Mouse (Mus musculus) gastrocnemius, postnatal 4 days (tissue): ENCODE results near the gene Gm37240. TPM values are rescaled to one million over a fixed set of nuclear protein-coding genes. Genes with fewer than 3 reads are reported as not detected.
A peak's percentile ranks its signal among the peaks of the same experiment; 100 is the strongest.

ENCODE experiments used
- DNase-seq, 2 experiments: peaks; one replicate each; pipeline ENCODE4 v3.0.0; 2021 to 2022; ENCODE audit warnings: low spot score in 2 of 2, mixed read lengths in 2 of 2
- total RNA-seq, 2 experiments: library from RNA; stranded (reverse); gene quantifications; 2 replicates each; pipeline ENCODE4 v1.2.3; 2021

Gm37240 gene
- total RNA-seq, 2 experiments from 2014 or later, result 26.2 to 28.4 TPM

DNA sequence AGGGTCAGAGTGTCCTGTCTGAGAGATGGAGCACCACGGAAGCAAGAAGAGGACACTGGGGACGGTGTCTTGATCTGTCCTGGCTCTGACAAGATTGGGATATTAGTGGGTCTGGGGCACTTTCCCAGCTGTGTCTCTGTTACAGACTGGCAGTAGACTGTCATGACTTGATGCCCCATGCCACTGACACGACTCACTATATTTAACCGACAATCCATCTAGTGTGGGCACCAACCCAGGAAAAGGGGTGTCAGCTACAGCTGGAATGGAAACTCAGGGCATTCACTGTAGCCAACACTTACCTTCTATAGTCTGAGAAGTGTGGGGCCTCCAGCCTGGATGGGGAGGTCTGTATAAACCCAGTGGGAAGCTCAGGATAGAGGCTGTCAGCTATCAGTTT, 681.4 kb downstream of the Gm37240 start:
- no peak for DNase-seq

DNA sequence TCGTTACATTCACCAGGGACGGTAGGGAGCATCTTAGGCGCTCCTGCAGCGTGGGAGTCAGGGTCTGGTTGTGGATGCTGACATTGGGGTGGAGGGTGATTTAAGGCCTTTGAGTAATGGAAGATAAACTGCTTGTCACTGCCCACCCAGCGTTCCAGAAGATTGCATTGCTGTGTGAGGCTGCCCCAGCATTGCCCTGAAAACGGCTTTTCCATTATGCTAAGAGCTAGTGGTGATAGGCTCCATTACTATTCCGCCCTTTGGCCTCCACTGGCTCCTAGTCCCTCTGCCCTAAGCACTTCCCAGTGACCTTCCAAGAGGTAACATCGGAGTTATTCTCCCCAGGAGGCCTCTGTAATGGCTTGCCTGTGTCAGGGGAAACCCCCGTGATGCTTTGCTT, 683.7 kb downstream of the Gm37240 start:
- no peak for DNase-seq

- no peak for DNase-seq
Measured at GRCm38 (mm10) chr3:85202726-85203125, 684.6 kb downstream of the Gm37240 start.

DNA sequence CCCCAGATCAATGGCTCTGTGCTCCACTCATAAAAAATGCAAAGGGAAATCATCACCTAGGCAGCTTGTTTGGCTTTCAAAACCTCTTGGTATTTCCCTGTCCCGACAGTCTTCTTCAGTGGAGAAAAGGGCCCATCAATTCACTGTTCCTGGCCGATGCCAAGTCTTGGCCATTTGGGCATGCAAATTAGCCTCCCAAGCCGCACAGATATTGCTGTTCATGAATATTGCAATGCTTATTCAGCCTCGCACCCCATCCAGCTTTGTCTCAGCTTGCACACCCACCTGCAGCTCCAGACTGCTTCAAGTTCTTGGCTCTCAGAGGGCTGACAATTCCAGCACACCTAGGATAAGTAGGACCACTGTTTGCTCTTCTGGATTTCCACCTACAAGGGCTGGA, 685.5 kb downstream of the Gm37240 start:
- no peak for DNase-seq

DNA sequence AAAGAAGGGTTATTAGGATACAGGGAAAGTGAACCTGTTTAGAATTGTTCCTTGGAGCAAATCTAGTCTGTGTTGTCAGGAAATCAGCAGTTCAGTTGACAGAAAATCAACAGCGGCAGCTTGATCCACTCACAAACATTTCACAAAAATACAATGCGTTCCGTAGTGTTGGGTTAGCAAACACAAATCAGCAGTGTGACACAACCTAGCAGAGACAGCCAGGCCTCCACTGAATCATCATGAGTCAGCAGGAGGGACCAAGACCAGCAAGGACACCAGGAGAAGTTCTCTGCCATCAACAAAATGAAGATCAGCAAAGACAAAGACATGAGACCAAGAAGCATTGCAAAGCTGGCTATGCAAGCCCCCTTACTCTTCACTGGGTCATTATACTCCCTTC, 688.8 kb downstream of the Gm37240 start:
- no peak for DNase-seq

GRCm38 (mm10) chr3:85197148-85197547, 690.2 kb downstream of the Gm37240 start:
- DNase-seq, result no peak

- DNase-seq, result no peak
Measured at GRCm38 (mm10) chr3:85196591-85196990, 690.7 kb downstream of the Gm37240 start.

- no peak for DNase-seq
Measured at GRCm38 (mm10) chr3:85195068-85195481, 692.2 kb downstream of the Gm37240 start.

DNA sequence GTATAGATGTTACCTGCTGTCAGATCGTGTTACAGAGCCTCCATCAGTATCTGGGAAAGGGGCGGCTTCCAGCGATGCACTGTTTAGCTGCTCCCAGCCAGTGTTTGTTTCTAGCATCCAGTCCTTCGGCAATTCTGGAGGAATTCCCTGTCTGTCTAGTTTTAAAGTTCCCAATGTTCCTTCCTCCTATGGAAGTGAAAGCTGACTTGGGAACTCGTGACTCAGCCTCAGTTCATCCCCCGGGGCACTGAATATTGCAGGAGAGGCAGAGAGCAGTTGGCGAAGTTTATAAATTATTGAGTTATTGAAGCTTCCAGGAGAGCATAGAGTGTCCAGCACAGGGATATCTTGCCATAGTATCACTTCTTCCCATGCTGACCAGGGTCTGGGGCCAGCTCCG, 697.5 kb downstream of the Gm37240 start:
- no peak for DNase-seq

DNA sequence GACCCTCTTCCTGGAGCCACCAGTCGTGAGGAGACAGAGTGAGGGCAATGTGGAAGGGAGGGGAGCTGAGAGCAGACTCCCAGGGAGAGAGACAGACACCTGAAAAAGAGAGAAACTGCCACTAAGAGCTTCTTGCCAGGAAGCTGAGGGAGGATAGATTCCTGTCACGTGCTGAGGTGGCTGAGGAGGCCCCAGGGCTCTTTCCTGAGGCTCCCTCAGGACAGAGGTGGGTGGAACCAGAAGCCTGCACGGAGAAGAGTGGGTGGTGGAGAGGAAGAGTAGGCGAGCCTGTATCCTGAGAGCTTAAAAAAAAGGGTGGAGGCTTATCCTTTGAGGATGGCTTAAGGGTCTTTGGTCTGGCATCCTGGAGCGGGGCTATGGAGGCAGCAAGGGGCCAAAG, 699.0 kb downstream of the Gm37240 start:
- no peak for DNase-seq

GRCm38 (mm10) chr3:85186661-85187076, 700.6 kb downstream of the Gm37240 start:
- peak; percentile 42 to 48 for DNase-seq

- DNase-seq, result peak in 1 of 2 experiments; percentile 45
Measured at GRCm38 (mm10) chr3:85185827-85186226, 701.5 kb downstream of the Gm37240 start.

- no peak for DNase-seq
Measured at GRCm38 (mm10) chr3:85184916-85185315, 702.4 kb downstream of the Gm37240 start.

GRCm38 (mm10) chr3:85184151-85184550, 703.2 kb downstream of the Gm37240 start:
- DNase-seq, result no peak

DNA sequence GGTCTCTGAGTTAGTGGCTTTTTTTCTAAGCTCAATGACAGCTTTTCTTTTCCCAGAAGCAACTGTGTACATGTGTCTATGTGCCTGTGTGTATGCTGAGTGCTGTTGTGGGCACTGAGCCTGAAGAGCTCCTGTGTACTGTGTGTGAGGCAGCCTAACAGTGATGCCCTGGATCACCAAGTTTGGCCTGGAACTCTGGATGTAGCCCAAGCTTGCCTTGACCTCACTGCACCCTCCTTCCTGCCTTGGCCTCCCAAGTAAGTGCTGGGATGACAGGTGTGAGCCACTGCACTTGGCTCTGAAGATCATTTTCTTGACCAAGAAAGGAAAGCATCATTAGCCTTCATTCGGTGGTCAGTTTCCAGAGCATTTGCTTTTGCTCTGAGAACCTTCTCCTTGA, 710.6 kb downstream of the Gm37240 start:
- DNase-seq, result no peak

GRCm38 (mm10) chr3:85174542-85175469, 712.5 kb downstream of the Gm37240 start:
- peak in 1 of 2 experiments; percentile 19 for DNase-seq

GRCm38 (mm10) chr3:85173441-85174071, 713.8 kb downstream of the Gm37240 start:
- DNase-seq, result no peak

DNA sequence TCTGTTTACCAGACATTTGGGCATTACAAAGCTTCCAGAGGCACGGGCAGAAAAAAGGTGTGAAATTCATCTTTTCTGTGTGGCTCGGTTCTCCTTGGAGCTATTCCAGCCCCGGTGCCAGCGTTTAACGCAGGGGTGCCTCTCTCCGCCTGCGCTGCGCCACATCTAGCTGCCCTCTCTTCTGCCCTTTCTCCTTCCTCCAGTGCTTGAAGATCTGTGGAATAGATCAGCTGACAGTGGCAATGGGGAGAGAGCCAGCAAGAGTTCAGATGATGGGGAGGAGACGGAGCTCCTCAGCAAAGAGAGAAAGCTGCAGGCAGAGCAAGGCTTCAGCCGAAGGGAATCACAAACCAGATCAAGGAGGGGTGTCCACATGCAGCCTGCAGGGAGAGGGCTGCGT, 714.8 kb downstream of the Gm37240 start:
- no peak for DNase-seq

- DNase-seq, result no peak
Measured at GRCm38 (mm10) chr3:85172096-85172495, 715.2 kb downstream of the Gm37240 start.

- no peak for DNase-seq
Measured at GRCm38 (mm10) chr3:85168816-85169215, 718.5 kb downstream of the Gm37240 start.

DNA sequence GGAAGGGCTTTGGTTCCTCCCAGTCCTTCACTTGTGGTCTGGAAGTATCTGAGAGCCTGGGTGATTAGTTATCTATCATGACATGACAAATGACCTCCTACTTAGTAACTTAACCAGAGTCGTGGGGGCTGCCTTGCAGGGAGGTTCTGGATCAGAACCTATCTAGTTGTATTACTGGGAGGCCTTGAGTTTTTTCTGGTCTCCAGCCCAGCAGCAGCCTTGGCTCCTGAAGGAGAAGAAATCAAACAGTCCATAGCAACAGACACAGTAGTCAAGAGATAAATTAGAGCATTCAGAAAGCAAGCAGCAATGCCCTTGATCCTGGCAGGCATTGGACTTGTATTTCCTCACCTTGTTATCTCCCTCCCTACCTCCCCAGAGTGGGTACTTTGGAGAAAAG, 722.4 kb downstream of the Gm37240 start:
- DNase-seq, result no peak

DNA sequence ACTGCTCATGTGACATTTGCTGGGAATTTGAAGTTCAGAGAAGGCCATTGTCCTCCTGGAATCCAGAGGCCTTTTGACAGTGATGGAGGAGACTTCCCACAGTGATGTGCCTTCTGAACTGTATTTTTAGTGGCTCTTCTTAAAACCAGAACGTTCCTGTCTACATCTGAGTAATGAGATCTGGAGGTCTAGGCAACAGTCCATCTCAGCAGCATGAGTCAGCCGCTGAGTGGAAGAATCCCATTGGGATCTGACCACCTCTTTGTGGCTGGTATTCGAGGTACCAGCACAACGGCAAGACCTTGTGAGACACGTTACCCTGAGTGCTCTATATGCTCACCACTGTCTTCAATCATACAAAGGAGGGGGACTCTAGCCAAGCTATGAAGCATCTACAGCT, 723.9 kb downstream of the Gm37240 start:
- no peak for DNase-seq
